Mouse (Mus musculus) NIH3T3 (cell line): ENCODE results near the gene Tifab.
"Not testable (repeated sequence)": the region's sequence is repeated elsewhere in the genome, so short reads cannot be mapped to it uniquely, and the experiment has no call there.

ENCODE experiments used
- DNase-seq: peaks from one replicate; pipeline ENCODE4 v3.0.0-alpha.2; 2012; ENCODE audit warnings: low read depth

The Tifab gene

DNA sequence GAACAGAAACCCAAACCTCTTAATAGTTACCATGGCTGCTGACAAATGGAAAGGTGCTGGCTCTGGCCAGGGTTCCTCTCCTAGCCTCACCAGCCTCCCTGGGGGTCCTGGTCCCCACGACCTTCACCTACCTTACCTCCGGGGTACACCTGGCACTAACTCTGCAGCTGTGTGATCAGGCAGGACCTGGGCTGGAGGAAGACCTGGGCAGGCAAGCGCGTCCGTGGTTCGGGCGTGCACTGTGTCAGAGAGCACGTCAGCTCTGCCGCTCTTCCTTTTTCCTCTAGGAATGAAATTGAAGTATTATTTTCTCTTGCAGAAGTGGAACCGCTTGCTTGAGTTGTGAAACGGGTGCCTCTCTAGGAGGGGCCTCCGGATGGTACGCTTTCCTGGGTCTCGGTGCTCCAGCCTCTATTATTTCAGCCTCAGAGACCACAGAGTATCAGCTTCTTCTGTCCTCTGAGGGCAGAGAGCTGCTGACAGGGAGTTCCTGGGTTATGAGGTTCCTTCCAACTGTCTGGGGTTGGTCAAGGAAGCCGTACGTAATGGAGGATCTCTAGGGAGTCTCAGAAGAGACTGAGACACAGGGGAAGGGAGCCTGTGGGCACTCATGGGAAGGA lies at the start of gene Tifab:
TSS of gene Tifab (minus strand) at position 470 of the 620 bp plus-strand sequence.
- no peak for DNase-seq

DNA sequence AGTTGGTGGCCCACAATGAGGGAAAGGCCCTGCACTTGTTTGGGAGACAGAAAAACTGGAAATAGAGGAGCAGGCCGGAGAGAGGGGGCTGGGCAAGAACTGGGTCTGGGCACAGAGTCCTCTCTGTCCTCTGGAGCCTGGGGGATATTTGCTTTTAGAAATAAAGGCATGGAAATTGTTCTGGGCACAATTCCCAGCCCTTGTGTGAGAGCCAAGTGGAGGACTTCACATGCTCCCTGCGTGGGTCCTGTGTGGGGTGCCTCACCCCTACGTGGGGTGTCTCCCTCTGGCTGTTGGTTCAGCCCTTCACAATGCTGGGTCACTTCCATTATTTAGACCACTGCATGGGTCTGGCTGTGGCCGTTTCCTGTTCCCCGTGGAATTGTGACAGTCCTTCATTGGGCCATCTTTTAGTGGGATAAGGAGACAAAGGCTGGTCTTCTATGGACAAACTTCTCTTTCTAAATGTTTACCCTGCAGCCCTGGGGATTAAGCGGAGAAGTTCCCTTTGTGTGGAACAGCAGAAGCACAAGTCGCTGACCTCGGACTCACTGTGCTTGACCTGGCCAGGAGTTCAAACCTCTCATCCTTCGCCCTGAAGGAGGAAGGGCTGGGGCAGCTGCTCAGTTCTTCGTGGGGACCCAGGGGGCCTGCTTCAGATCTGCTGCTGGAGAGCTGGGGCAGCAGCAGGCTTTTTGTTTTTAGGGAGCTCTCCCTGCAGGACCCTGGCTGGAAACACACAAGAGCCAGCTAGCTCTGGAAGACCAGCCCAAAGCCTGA lies 47.7 kb upstream of the Tifab start:
- DNase-seq, result no peak

DNA sequence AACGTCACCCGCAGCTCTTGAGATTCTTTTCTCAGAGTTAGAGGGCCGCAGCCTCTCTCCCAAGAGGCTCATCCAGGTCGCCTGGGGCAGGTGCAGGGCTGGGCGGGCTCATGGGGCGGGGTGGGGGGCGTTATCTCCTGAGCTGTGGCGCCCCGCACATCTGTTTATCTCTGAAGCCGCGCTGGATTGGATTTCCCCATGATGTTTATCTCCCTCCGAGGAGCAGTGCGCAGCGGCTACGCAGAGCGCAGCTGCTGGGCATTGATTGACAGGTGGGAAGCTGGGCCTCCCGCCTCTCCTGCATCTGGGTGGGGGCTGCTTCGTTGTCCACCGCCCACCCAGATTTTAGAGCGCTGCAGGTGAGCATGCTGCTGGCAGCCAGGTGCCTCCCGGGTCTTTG lies 44.9 kb upstream of the Tifab start:
- no peak for DNase-seq

DNA sequence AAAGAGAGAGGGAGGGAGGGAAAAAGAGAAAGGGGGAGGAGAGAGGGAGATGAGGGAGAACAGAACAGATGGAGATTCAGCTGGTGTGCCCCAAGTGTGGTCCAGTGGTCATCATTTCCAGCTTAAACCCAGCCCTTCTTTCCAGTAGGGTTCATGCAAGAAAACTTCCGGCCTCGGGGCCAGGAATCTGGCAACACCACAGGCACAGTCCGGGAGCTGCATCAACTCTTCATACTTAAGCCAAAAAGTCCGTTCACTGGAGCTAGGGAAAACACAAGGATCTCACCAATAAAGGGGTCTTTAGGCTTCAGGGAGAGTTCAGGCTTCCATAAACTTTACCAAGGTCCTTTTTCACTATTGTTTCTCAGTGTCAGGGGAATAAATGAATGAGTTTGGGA lies 44.2 kb upstream of the Tifab start:
- no peak for DNase-seq

DNA sequence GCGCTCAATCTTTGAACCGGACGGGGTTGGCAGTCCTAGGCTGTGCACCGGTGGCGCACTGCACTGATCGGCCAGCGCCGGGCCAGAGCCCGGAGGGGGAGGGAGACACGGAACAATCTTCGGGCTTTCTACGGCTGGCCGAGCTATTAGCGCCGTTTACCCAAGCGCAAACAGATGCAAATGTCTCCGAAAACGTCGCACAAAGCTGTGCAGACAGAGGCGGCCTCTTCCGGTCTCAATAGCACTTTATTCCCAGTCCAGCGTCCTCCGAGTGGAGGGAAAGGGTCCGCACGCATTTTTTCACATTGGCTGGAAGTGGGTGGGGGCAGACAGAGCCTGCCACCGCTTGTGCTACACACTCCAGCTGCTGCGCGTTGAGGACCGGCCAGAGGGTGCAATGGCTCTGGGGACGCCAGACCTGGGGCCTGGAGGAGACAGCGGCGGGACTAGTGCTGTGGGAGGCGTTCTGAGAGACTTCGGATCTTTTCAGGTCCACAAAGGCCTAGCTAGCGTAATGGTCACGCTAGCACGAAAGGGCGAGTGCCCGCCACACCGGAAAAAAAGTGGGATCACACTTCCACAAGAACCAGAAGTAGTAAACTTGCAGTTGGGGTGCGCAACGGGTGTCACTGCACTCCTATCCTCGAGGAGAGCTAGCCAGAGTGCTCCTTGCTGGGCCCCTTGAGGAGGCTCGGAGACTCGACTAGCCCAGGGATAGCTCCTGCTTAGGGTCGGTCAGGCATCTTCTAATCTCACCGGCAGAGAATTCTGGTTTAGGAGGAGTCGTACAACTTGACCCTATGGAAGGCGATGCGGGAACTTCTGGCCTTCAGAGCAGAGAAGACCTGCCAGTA lies 43.5 kb upstream of the Tifab start:
- no peak for DNase-seq

DNA sequence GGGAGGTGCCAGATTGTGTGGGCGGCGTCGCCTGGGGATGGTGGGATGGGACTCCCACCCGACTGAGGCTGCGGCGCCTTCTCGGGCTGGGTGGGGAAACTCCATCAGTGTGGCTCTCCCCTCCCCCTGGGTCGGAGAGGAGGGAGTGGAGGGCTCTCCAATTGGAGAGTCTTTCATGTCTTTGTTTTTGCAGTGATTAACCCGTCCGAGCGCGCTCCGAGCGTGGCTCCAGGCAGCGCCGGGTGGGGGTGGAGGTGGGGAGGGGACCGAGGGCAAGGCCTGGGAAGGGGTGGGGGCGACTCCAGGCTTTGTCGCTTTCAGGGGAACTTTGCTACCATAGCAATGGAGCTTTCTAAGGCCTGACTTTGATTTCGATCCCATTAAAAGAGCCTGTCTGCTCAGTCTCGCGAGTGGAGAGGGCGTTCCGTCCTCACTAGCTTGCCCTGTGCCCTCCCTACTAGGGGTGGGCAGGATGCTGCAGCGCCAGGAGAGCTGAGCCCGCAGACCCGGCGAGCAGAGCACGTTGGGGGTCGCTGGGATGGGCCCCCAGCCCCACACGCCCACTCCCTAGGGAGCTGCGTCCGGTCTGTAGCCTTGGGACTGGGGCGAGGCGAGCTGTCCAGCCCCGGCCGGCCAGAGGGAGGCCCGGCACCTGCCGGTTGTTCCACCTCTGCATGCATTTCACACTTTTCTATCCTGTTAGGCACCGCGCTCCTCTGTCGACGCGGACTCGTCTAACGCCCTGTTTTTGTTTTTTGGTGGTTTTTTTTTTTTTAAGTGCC lies 42.6 kb upstream of the Tifab start:
- DNase-seq, result no peak

DNA sequence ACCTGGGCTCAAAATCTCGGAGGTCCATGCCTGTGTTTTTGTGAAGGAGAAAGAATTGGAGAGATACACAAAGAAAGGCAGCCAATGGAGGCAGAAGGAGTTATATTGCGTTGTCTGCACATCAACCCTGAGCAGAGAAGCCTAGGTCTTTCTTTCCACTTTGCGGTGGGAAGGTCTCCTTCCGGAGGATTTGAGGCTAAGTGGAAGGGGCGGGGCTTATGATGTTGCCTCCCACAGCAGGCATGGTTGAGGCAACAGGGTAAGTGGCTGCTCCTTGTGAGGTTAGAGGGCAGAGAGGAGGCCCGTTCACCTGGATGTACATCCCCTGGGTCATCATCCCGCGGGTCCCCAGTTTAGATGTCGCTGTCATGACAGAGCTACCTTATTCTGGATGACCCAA lies 40.6 kb upstream of the Tifab start:
- no peak for DNase-seq

DNA sequence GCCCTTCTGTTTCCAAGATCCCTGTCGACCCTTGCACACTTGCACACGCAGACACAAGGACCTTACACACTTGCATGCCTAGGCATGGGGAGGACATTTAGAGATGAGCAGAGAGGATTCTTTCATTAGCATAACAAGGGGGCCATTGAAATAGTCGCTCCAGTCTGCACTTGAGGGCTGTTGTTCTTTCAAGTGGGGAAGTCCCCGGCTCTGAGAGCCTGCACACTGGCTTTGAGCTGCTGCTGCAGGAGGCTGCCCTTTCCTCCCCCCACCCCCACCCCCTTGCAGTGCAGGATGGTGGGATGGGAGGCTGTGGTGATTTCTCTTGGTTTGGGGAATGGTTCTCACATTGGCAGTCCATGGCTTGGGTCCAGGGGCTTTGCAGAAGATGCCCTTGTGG lies 37.4 kb upstream of the Tifab start:
- DNase-seq, result no peak

DNA sequence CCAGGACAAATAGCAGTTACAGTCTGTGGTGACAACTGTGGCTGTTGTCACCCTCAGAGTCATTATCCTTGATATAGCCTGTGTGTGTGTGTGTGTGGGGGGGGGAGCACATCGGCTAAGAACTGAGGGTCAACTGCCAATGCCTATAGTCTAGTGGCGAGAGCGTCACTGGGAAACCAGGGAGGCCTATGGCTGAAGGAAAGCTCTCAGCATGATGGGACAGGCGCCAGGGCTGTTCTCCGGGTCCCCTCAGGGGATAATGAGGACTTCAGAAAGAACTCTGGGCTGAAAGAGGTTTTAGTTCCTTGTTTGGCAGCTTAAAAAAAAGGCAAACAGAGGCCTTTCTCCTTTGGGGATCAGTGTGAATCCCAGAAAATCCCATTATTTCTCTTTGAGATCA lies 35.9 kb upstream of the Tifab start:
- DNase-seq, result no peak

DNA sequence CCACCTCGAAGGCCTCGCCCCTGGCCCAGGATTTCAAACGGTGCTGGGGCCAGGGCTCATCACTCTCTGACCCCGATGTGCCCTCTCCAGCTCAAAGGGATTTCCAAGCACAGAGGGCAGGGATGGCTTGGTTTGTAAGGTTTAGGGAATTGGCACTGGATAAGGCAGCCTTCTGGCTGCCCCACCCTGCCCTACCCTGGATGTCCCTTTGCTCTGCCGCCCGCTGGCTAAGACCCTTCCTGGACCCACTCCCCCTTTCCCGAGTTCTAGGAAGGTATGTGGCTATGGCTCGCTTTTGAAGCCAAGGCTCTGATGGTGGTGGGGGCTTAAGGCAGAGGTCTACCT lies 30.4 kb upstream of the Tifab start:
- no peak for DNase-seq

DNA sequence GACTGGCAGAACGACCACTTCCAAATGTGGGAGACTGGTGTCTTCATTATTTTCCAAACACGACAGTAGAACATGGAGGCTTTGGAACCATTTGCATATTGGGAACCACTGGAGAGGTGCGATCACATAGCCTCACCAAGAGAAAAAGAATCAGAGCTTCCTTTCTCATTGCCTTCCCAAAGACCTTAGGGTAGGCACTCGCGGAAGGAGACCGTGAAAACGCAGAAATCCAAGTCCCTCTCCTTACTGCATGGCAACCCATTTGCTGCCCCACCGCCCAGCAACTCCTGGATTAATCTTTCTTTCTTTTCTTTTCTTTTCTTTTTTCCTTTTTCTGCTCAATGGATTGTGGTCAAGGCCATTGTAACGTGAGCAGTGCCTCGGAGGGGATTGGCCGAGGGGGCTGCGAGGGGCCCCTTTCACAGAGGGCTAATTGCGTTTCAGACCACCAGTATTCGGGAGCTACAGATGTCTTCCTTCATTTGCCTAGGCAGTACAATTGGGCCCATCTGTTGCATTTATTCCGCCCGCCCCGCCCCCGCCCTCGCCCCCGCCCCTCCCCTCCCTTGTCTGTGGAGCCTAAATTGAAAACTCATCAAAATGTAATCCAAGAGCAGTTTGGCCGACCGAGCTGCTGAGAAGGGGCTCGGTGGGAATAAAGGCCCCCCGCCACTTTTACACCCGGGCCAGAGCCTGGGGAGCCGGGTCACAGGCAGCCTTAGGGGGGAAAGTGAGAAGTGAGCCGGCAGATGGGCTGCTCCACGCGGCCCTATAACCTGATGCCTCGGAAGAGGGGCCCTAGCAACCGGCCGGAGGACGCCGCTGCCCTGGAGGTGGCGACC lies 29.8 kb upstream of the Tifab start:
- no peak for DNase-seq

DNA sequence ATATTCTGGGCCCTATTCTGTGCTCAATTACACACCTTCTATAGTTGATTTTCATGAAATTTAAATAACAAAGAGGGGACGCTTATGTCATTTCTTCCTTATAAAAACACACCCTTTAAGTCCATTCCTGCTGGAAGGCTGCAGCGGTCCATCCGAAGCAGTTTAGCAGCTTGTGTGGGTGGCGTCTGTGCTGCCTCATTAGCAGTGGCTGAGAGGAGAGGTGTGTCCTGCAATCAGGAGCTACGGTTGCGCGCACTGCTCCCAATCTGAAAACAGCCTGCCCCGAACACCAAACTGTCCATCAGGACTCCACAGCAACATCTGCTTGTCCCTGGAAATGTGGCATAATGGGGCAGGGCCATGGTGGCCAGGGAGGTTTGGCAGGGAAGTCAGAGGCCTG lies 20.8 kb upstream of the Tifab start:
- no peak for DNase-seq

DNA sequence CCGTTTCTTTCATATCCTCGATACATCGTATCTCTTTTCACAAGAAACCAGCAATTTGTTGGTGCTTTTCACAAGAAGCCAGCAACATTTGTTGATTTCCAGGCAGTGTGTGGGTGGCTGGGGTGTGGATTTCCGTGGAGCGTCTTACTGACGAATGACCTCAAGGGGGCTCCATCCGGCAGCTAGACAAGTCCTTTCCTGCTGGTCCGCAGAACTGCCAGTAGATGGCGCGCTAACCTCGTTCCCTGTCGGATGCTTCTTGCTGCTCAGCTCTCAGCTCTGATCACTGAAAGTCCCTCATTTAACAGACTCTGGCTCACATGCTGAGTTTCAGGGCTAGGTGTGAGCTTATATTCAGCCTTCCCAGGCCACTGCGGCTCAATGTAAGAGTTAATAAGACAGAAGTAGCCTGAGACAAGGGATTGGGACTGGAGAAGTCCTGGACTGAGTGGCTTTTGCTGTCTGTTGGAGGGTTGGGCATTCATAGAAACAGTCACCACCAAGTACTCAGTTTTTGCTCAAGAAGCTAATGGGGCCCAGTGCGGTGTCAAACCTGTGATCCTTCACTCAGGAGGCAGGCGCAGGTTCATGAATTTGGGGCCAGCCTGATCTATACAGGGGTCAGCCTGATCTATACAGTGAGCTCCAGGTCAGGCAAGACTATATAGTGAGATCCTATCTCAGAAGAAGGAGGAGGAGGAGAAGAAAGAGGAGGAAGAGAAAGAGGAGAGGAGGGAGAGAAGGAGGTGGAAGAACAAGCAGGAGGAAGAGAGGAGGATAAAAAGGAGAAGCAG lies 19.0 kb upstream of the Tifab start:
- DNase-seq, result peak; percentile 94

DNA sequence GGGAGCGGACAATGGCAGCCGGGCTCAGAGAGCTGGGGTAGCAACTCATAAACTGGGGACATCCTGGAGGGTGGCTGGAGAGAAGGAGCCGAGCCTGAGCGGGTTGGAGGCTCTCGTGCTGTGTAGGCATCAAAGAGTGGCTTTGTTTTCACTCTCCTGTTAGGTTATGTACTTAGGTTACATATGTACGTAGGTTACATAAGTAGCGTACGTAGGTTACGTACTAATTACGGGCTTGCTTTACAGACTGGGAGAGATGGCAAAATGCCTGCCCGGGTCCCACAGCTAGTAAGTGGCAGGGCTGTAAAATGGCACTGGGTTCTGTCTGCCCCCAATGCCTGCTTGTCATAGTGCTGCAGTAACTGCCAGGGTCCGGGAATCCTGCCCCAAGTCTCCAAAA lies 18.3 kb upstream of the Tifab start:
- no peak for DNase-seq

DNA sequence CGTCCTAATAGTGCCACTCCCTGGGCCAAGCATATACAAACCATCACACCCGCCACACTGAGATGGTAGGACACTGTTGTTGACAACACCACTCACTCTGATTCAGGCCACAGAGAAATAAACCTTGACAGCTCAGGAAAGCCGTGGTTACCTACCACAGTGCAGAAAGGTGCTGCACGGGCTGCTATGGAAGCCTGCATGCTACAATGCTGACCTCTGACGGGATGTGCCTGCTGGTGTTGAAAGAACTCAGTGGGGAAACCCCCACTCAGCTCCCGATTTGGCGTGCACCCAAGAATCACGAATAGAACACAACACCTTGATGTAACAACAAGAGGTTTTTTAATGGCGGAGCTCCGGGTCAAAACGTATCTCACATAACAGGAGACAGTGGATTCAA lies 17.1 kb upstream of the Tifab start:
- not testable (repeated sequence) for DNase-seq

DNA sequence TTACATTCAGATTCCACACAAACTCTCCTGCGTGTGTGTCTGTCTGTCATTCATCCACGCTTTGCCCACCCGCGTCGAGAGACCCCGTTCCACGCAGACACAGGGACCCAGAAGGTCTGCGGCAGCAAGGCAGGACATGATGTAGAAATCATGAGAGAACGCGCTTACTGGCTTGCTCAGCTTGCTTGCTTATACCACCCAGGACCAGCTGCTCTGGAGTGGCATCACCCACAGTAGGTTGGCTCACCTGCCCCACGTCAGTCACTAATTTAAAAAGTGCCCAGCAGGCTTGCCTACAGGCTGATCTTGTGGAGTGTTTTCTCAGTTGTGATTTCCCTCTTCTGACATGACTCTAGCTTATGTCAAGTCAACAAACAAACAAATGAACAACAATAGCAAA lies 15.5 kb upstream of the Tifab start:
- not testable (repeated sequence) for DNase-seq

DNA sequence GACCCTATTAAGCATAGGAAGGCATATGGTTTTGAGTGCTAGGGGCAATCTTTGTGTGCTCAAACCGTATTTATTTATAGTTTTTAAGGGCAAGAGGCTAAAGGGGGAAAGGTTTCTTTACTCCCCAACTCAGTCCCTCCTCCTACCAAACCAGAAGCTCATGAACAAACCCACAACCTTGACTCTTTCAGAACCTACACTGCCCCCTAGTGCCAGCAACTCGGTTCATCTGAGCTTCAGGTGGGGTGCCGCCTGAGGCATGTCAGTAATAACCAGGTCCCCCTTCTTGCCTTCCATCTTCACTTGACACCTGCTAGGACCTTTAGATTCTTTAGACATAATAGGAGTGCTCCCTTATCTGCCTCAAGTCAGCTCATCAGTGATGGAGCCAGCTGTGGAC lies 12.5 kb upstream of the Tifab start:
- peak; percentile 15 for DNase-seq

DNA sequence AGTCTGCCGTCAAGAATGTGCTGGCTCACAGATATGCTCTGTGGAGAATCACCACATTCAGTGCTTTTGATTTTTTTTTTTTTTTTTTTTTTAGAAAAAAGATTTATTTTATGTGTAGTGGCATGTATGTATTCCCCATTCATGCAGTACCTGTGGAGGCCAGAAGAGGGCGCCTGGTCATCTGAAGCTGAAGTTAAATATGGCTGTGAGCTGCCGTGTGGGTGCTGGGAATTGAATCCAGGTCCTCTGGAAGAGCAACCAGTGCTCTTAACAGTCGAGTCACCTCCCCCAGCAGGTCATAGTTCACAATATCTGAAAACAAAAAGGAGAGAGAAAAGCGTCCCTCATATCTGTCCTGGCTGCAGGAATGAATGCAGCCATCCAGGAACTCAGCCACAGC lies 11.0 kb upstream of the Tifab start:
- DNase-seq, result peak; percentile 7

DNA sequence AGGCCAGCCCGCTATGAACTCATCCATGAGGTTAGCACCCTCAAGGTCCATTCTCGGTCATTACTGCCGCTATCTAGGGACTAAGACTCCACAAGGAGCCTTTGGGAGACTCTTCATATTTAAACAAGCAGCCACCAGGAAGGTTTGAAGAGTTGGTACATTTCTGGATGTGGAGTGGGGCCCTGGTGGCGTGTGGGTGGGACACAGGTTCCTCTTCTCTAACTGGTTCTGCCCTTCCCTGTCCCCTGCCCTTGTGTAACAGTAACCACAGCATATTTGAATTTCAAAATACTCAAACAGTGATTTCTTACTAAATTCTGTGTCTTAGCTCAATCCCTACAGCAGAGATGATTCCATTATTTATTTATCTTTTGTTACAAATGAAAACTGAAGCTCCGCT lies 5.0 kb upstream of the Tifab start:
- no peak for DNase-seq

DNA sequence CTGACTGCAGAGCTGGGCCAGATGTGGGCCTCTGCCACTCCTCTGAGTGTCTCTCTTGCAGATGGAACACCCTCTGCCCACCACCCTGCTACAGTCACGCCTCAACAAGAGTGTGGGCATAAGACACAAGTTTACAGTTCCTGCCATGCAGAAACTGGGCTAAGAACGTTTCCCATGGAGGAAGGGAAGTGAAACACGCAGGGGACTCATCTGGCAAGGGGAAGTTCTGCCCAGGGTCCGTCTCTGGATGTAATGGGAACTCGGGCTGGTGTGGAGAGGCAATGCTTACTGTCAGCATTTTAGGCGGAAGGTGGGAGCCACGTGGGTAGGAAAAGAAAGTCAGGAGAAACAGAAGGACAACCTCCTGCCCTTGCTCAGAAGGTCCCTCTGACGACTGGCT lies 2.7 kb upstream of the Tifab start:
- DNase-seq, result no peak

DNA sequence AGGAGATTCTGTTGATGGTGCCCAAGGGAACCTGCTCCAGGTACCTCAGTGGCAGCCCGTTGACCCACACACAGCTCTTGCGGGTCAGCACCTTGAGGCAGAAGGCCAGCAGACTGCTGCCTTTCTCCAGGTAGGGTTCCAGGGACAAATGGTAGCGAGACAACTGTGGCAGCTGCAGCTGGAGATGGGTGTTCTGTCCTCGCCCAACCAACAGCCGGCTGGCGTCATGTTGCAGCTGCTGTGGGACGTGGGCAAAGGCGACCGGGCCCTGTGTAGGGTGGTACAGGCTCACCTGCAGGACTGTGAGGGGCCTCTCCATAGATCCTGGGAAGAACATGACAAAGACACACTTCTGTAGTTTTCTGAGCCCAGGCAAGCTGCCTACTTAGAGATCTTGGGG lies 2.4 kb downstream of the Tifab start:
- no peak for DNase-seq
